Mouse (Mus musculus): Measurements from ENCODE around the gene Msantd1.

- TF ChIP-seq CTCF (IDR thresholded peaks at IDR 0.05; ENCODE audit: control insufficient read depth, insufficient read depth, insufficient replicate concordance, low read depth, low read length) (no peak), POLR2A (IDR thresholded peaks at IDR 0.05; ENCODE audit: control insufficient read depth, low read depth, low read length) (no peak)
These were observed 43.5 kb downstream of the Msantd1 start for GRCm38 (mm10) chr5:34951161-34951834.
